Mouse (Mus musculus) liver, adult 2 months (tissue): ENCODE data around the gene Tada2b.

Experiments used
- CTCF ChIP-seq: fragments of 200-500 bp; IDR thresholded peaks from 2 replicates; pipeline ENCODE4 v1.5.1; 2011; ENCODE audit warnings: low read depth, low read length, control low read depth
- POLR2A ChIP-seq: fragments of 200-500 bp; IDR thresholded peaks from 2 replicates; pipeline ENCODE4 v1.6.1; 2011; ENCODE audit warnings: low read length, control low read depth; ENCODE audit not compliant: insufficient read depth; ENCODE audit errors: extremely low read depth

- no peak for TF ChIP-seq CTCF
- no peak for TF ChIP-seq POLR2A
These were observed 11.0 kb downstream of the Tada2b start for GRCm38 (mm10) chr5:36472876-36473655.
